Mouse (Mus musculus) layer of hippocampus, adult 8-10 months (tissue): ENCODE measurements around the gene Celf3. TPM values are rescaled to one million over a fixed set of nuclear protein-coding genes. Genes with fewer than 3 reads are reported as not detected.
A peak's percentile ranks its signal among the peaks of the same experiment; 100 is the strongest.

ENCODE experiments used
- DNase-seq, 2 experiments: peaks; one replicate each; pipeline ENCODE4 v3.0.0; 2022; ENCODE audit warnings: low spot score in 2 of 2
- total RNA-seq, 4 experiments: library from RNA; stranded (reverse); gene quantifications; 2 replicates each; pipeline ENCODE4 v1.2.4; 2022

Gene Celf3
- total RNA-seq, 4 experiments from 2014 or later, result 153 to 187 (median 176) TPM

- no peak for DNase-seq
Observed at GRCm38 (mm10) chr3:94479564-94479963, 1.5 kb downstream of the Celf3 start.

- DNase-seq, result no peak
Observed at GRCm38 (mm10) chr3:94480291-94480884, 2.3 kb downstream of the Celf3 start, which contains the start of gene Riiad1. Gene Riiad1 (minus strand): TSS chr3:94480341.

- DNase-seq, result no peak
Observed at GRCm38 (mm10) chr3:94481429-94481828, 3.3 kb downstream of the Celf3 start.

GRCm38 (mm10) chr3:94482764-94483385, 4.8 kb downstream of the Celf3 start:
- DNase-seq, result no peak

GRCm38 (mm10) chr3:94483790-94484439, 5.8 kb downstream of the Celf3 start:
- DNase-seq, result peak; percentile 96

- DNase-seq, result no peak
Observed at GRCm38 (mm10) chr3:94485922-94486321, 7.8 kb downstream of the Celf3 start.

GRCm38 (mm10) chr3:94487581-94487980, 9.5 kb downstream of the Celf3 start:
- DNase-seq, result no peak

GRCm38 (mm10) chr3:94497162-94497561, 19.1 kb downstream of the Celf3 start:
- no peak for DNase-seq

- peak in 1 of 2 experiments; percentile 28 for DNase-seq
Observed at GRCm38 (mm10) chr3:94502243-94502642, 24.1 kb downstream of the Celf3 start.

GRCm38 (mm10) chr3:94506664-94507063, 28.6 kb downstream of the Celf3 start:
- DNase-seq, result no peak

- DNase-seq, result no peak
Observed at GRCm38 (mm10) chr3:94526731-94527130, 48.6 kb downstream of the Celf3 start.

GRCm38 (mm10) chr3:94533968-94534367, 55.9 kb downstream of the Celf3 start:
- peak in 1 of 2 experiments; percentile 13 for DNase-seq

GRCm38 (mm10) chr3:94537187-94537586, 59.1 kb downstream of the Celf3 start:
- DNase-seq, result no peak

Other genes with a start within 250 kb of the Celf3 start
- not detected for gene Gm4778, start 214.3 kb upstream of the Celf3 start, total RNA-seq
- gene Them4, start 168.2 kb upstream of the Celf3 start, total RNA-seq, result 10 to 100 TPM; 23.8 to 30.2 (median 25.9) TPM
- not detected for gene Them5, start 136.2 kb upstream of the Celf3 start, total RNA-seq
- under 1 TPM in 3 of 4 experiments, not detected in 1; 0.34 to 0.58 (median 0.56) TPM for gene C2cd4d, start 115.9 kb upstream of the Celf3 start, total RNA-seq
- 1 to 10 TPM; 1.2 to 2.8 (median 2.1) TPM for gene Rorc, start 105.5 kb upstream of the Celf3 start, total RNA-seq
- 1 to 10 TPM in 2 of 4 experiments, under 1 TPM in 2; 0.64 to 1.1 (median 1.0) TPM for gene Lingo4, start 79.8 kb upstream of the Celf3 start, total RNA-seq
- 10 to 100 TPM; 40.9 to 46.6 (median 46.0) TPM for gene Tdrkh, start 65.0 kb upstream of the Celf3 start, total RNA-seq
- 10 to 100 TPM; 34.8 to 42.3 (median 40.2) TPM for gene Mrpl9, start 35.0 kb upstream of the Celf3 start, total RNA-seq
- gene Oaz3, start 34.4 kb upstream of the Celf3 start, total RNA-seq, result under 1 TPM in 1 of 4 experiments, not detected in 3; 0.52 TPM
- 1 to 10 TPM; 4.9 to 6.9 (median 6.0) TPM for gene Riiad1, start 2.0 kb downstream of the Celf3 start, total RNA-seq
- gene Snx27, start 104.4 kb downstream of the Celf3 start, total RNA-seq, result 100 to 1,000 TPM in 2 of 4 experiments, 10 to 100 TPM in 2; 93.8 to 123 (median 108) TPM
- gene Gm10972, start 164.8 kb downstream of the Celf3 start, total RNA-seq, result not detected
- gene Tuft1, start 180.6 kb downstream of the Celf3 start, total RNA-seq, result 1 to 10 TPM; 2.6 to 3.9 (median 3.1) TPM
- 1 to 10 TPM in 3 of 4 experiments, under 1 TPM in 1; 0.50 to 1.6 (median 1.1) TPM for gene Selenbp2, start 215.3 kb downstream of the Celf3 start, total RNA-seq